Mouse (Mus musculus): ENCODE measurements around the gene Mfap1b. TPM values are rescaled to one million over a fixed set of nuclear protein-coding genes. Genes with fewer than 3 reads are reported as not detected.
A peak's percentile ranks its signal among the peaks of the same experiment; 100 is the strongest.
"Not testable (repeated sequence)": the region's sequence is repeated elsewhere in the genome, so short reads cannot be mapped to it uniquely, and the experiment has no call there.

Gene Mfap1b
- polyA plus RNA-seq, 1 experiment, result 4.5 TPM

GRCm38 (mm10) chr2:121509584-121509983, 35.7 kb upstream of the Mfap1b start:
- Histone ChIP-seq H3K27ac (ENCODE audit: control insufficient read depth, insufficient read depth, low read depth, low read length) (0 out of 2 replicates have a peak overlapping the region, but pooled peaks have one; percentile 13), H3K4me1 (ENCODE audit: control insufficient read depth, insufficient read depth, low read length) (peaks cover 5% of the 10 kb centered on the region), H3K27me3 (ENCODE audit: control insufficient read depth, insufficient read depth, low read length) (no peaks in the 10 kb centered on the region), H3K36me3 (ENCODE audit: control insufficient read depth, insufficient read depth, low read length) (no peaks in the 10 kb centered on the region), H3K4me3 (ENCODE audit: control insufficient read depth, low read depth, low read length) (peak overlapping the region; percentile 87)
- TF ChIP-seq POLR2A (IDR thresholded peaks at IDR 0.05; ENCODE audit: control insufficient read depth, low read depth, low read length) (no peak), CTCF (IDR thresholded peaks at IDR 0.05; ENCODE audit: control insufficient read depth, insufficient read depth, insufficient replicate concordance, low read depth, low read length) (no peak)

GRCm38 (mm10) chr2:121507951-121508330, 34.1 kb upstream of the Mfap1b start:
- no peak overlapping the region for H3K4me3 ChIP-seq (ENCODE audit: control insufficient read depth, low read depth, low read length)
- TF ChIP-seq POLR2A (IDR thresholded peaks at IDR 0.05; ENCODE audit: control insufficient read depth, low read depth, low read length), result no peak
- no peak for TF ChIP-seq CTCF (IDR thresholded peaks at IDR 0.05; ENCODE audit: control insufficient read depth, insufficient read depth, insufficient replicate concordance, low read depth, low read length)
- no peaks in the 10 kb centered on the region for H3K27me3 ChIP-seq (ENCODE audit: control insufficient read depth, insufficient read depth, low read length)
- H3K36me3 ChIP-seq (ENCODE audit: control insufficient read depth, insufficient read depth, low read length), result no peaks in the 10 kb centered on the region
- peaks cover 5% of the 10 kb centered on the region for H3K4me1 ChIP-seq (ENCODE audit: control insufficient read depth, insufficient read depth, low read length)
- H3K27ac ChIP-seq (ENCODE audit: control insufficient read depth, insufficient read depth, low read depth, low read length), result no peak overlapping the region

- TF ChIP-seq CTCF (IDR thresholded peaks at IDR 0.05; ENCODE audit: control insufficient read depth, insufficient read depth, insufficient replicate concordance, low read depth, low read length), result no peak
- no peak for TF ChIP-seq POLR2A (IDR thresholded peaks at IDR 0.05; ENCODE audit: control insufficient read depth, low read depth, low read length)
- no peak overlapping the region for H3K27ac ChIP-seq (ENCODE audit: control insufficient read depth, insufficient read depth, low read depth, low read length)
- H3K27me3 ChIP-seq (ENCODE audit: control insufficient read depth, insufficient read depth, low read length), result no peaks in the 10 kb centered on the region
- H3K4me1 ChIP-seq (ENCODE audit: control insufficient read depth, insufficient read depth, low read length), result peaks cover 5% of the 10 kb centered on the region
- H3K36me3 ChIP-seq (ENCODE audit: control insufficient read depth, insufficient read depth, low read length), result no peaks in the 10 kb centered on the region
- H3K4me3 ChIP-seq (ENCODE audit: control insufficient read depth, low read depth, low read length), result no peak overlapping the region
Measured at GRCm38 (mm10) chr2:121507173-121507950, 33.5 kb upstream of the Mfap1b start.

GRCm38 (mm10) chr2:121505942-121506882, 32.3 kb upstream of the Mfap1b start, which contains the start of the genes Mfap1a and Wdr76:
TSS of gene Mfap1a (minus strand) at chr2:121506665.
TSS of gene Wdr76 (plus strand) at chr2:121506723.
- H3K27me3 ChIP-seq (ENCODE audit: control insufficient read depth, insufficient read depth, low read length); H3K4me1 ChIP-seq (ENCODE audit: control insufficient read depth, insufficient read depth, low read length); H3K36me3 ChIP-seq (ENCODE audit: control insufficient read depth, insufficient read depth, low read length): not testable (repeated sequence)
- Histone ChIP-seq H3K4me3 (ENCODE audit: control insufficient read depth, low read depth, low read length) (peak within 1 kb of the TSS; percentile 96), H3K27ac (ENCODE audit: control insufficient read depth, insufficient read depth, low read depth, low read length) (peak within 1 kb of the TSS; percentile 88)
- TF ChIP-seq POLR2A (IDR thresholded peaks at IDR 0.05; ENCODE audit: control insufficient read depth, low read depth, low read length), result peak; percentile 92

GRCm38 (mm10) chr2:121501550-121501949, 27.7 kb upstream of the Mfap1b start:
- not testable (repeated sequence) for H3K27me3 ChIP-seq (ENCODE audit: control insufficient read depth, insufficient read depth, low read length); H3K27ac ChIP-seq (ENCODE audit: control insufficient read depth, insufficient read depth, low read depth, low read length); H3K36me3 ChIP-seq (ENCODE audit: control insufficient read depth, insufficient read depth, low read length); H3K4me1 ChIP-seq (ENCODE audit: control insufficient read depth, insufficient read depth, low read length); H3K4me3 ChIP-seq (ENCODE audit: control insufficient read depth, low read depth, low read length)

DNA sequence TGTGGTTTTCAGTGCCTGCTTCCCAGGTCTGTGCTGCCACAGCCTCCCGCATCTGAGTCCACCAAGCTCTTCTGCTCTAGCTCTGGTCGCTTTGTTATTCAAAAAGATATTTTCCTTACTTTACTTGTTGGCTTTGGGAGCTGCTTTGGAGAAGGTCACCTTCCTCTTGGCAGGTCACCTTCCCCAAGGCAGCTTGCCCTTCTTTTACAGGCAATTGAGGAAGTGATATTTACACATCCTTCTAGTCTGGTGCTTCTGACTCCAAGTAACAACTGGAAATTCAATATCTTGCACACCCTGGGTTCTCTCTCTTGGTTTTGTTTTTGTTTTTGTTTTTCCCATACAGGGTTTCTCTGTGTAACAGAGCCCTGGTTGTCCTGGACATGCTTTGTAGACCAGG, 10.5 kb upstream of the Mfap1b start:
- H3K36me3 ChIP-seq (ENCODE audit: control insufficient read depth, insufficient read depth, low read length); H3K27ac ChIP-seq (ENCODE audit: control insufficient read depth, insufficient read depth, low read depth, low read length); H3K4me3 ChIP-seq (ENCODE audit: control insufficient read depth, low read depth, low read length); H3K27me3 ChIP-seq (ENCODE audit: control insufficient read depth, insufficient read depth, low read length); H3K4me1 ChIP-seq (ENCODE audit: control insufficient read depth, insufficient read depth, low read length): not testable (repeated sequence)

- Histone ChIP-seq H3K36me3 (ENCODE audit: control insufficient read depth, insufficient read depth, low read length) (no peaks in the 10 kb centered on the region), H3K27ac (ENCODE audit: control insufficient read depth, insufficient read depth, low read depth, low read length) (no peak overlapping the region), H3K4me3 (ENCODE audit: control insufficient read depth, low read depth, low read length) (no peak overlapping the region), H3K4me1 (ENCODE audit: control insufficient read depth, insufficient read depth, low read length) (peaks cover 2% of the 10 kb centered on the region; the same call in 1 of the 2 replicates), H3K27me3 (ENCODE audit: control insufficient read depth, insufficient read depth, low read length) (no peaks in the 10 kb centered on the region)
- TF ChIP-seq POLR2A (IDR thresholded peaks at IDR 0.05; ENCODE audit: control insufficient read depth, low read depth, low read length) (no peak), CTCF (IDR thresholded peaks at IDR 0.05; ENCODE audit: control insufficient read depth, insufficient read depth, insufficient replicate concordance, low read depth, low read length) (no peak)
Measured at GRCm38 (mm10) chr2:121483576-121483975, 9.7 kb upstream of the Mfap1b start.

GRCm38 (mm10) chr2:121480916-121481315, 7.0 kb upstream of the Mfap1b start:
- not testable (repeated sequence) for H3K36me3 ChIP-seq (ENCODE audit: control insufficient read depth, insufficient read depth, low read length); H3K27me3 ChIP-seq (ENCODE audit: control insufficient read depth, insufficient read depth, low read length); H3K27ac ChIP-seq (ENCODE audit: control insufficient read depth, insufficient read depth, low read depth, low read length); H3K4me1 ChIP-seq (ENCODE audit: control insufficient read depth, insufficient read depth, low read length); H3K4me3 ChIP-seq (ENCODE audit: control insufficient read depth, low read depth, low read length)

Data from testis, adult 2 months (tissue).